Mouse (Mus musculus) heart, postnatal 25 days (tissue): Measurements from ENCODE around the gene Fbxo5. TPM values are rescaled to one million over a fixed set of nuclear protein-coding genes. Genes with fewer than 3 reads are reported as not detected.

Experiments used
- DNase-seq: peaks from one replicate; pipeline ENCODE4 v3.0.0; 2022; ENCODE audit warnings: low spot score
- intact Hi-C: fragments of 180-260 bp; cut with DNase I; formaldehyde crosslinking; loops from one replicate; pipeline ENCODE4 v1.15.1; 2025
- total RNA-seq, 2 experiments: library from RNA; stranded (reverse); gene quantifications; 2 replicates each; pipeline ENCODE4 v1.2.3; 2021

Gene Fbxo5
- total RNA-seq, 2 experiments from 2014 or later, result 0.55 to 1.9 TPM

GRCm38 (mm10) chr10:5790657-5791056 lies 14.7 kb downstream of the Fbxo5 start:
- no peak for DNase-seq
- intact Hi-C loops, result no loop called here

GRCm38 (mm10) chr10:5786923-5787322 lies 18.5 kb downstream of the Fbxo5 start:
- no peak for DNase-seq
- intact Hi-C loops, result loop anchor here (1.0 to 5.0 kb wide), 2 partner anchors 145 to 187 kb away; no protein-coding TSS in a partner anchor

Other genes starting within 250 kb of the Fbxo5 start
- gene Myct1, start 211.8 kb downstream of the Fbxo5 start, total RNA-seq, result 10 to 100 TPM; 13.3 to 19.5 TPM
- not detected for gene Vip, start 166.4 kb downstream of the Fbxo5 start, total RNA-seq
- gene Mtrf1l, start 18.3 kb upstream of the Fbxo5 start, total RNA-seq, result 10 to 100 TPM in 1 of 2 experiments, 1 to 10 TPM in 1; 9.1 to 10.4 TPM
- gene Rgs17, start 116.8 kb upstream of the Fbxo5 start, total RNA-seq, result under 1 TPM; 0.50 to 0.83 TPM